Mouse (Mus musculus) natural killer cell, adult 2 months (primary cell): Measurements from ENCODE around the gene Rapgef3.

Source experiments
- DNase-seq, 2 experiments: peaks; one replicate each; pipeline ENCODE4 v3.0.0; 2022; ENCODE audit warnings: low spot score in 2 of 2

Gene Rapgef3

GRCm38 (mm10) chr15:97773108-97773507, 5.3 kb upstream of the Rapgef3 start:
- DNase-seq: no peak

- no peak for DNase-seq
Observed at GRCm38 (mm10) chr15:97770280-97770679, 2.5 kb upstream of the Rapgef3 start.

- no peak for DNase-seq
Observed at GRCm38 (mm10) chr15:97768192-97768591, 420 bp upstream of the Rapgef3 start.

- DNase-seq: no peak
Observed at GRCm38 (mm10) chr15:97766594-97767279, 1.0 kb downstream of the Rapgef3 start.

GRCm38 (mm10) chr15:97766194-97766593, 1.6 kb downstream of the Rapgef3 start:
- DNase-seq: no peak

- no peak for DNase-seq
Observed at GRCm38 (mm10) chr15:97765090-97765794, 2.5 kb downstream of the Rapgef3 start.

- DNase-seq: no peak
Observed at GRCm38 (mm10) chr15:97764532-97764931, 3.2 kb downstream of the Rapgef3 start.

- no peak for DNase-seq
Observed at GRCm38 (mm10) chr15:97763256-97764049, 4.3 kb downstream of the Rapgef3 start.

GRCm38 (mm10) chr15:97762733-97763132, 5.0 kb downstream of the Rapgef3 start:
- no peak for DNase-seq

- DNase-seq: no peak
Observed at GRCm38 (mm10) chr15:97761438-97761837, 6.3 kb downstream of the Rapgef3 start.

GRCm38 (mm10) chr15:97760952-97761351, 6.8 kb downstream of the Rapgef3 start:
- no peak for DNase-seq

GRCm38 (mm10) chr15:97760006-97760405, 7.8 kb downstream of the Rapgef3 start:
- no peak for DNase-seq

GRCm38 (mm10) chr15:97755361-97755760, 12.4 kb downstream of the Rapgef3 start:
- DNase-seq: no peak

GRCm38 (mm10) chr15:97754476-97754875, 13.3 kb downstream of the Rapgef3 start:
- DNase-seq: no peak

- no peak for DNase-seq
Observed at GRCm38 (mm10) chr15:97752491-97752890, 15.3 kb downstream of the Rapgef3 start.

- DNase-seq: peak in 1 of 2 experiments; percentile 38
Observed at GRCm38 (mm10) chr15:97751676-97752075, 16.1 kb downstream of the Rapgef3 start.

GRCm38 (mm10) chr15:97750697-97751096, 17.1 kb downstream of the Rapgef3 start:
- DNase-seq: peak; percentile 61 to 64

- no peak for DNase-seq
Observed at GRCm38 (mm10) chr15:97749841-97750240, 17.9 kb downstream of the Rapgef3 start.

GRCm38 (mm10) chr15:97749397-97749796, 18.4 kb downstream of the Rapgef3 start:
- no peak for DNase-seq

- no peak for DNase-seq
Observed at GRCm38 (mm10) chr15:97748964-97749363, 18.8 kb downstream of the Rapgef3 start.

- no peak for DNase-seq
Observed at GRCm38 (mm10) chr15:97748309-97748708, 19.5 kb downstream of the Rapgef3 start.

GRCm38 (mm10) chr15:97747486-97747885, 20.3 kb downstream of the Rapgef3 start:
- no peak for DNase-seq
